Mouse (Mus musculus) stomach, postnatal 0 days (tissue): ENCODE results near the gene Gm29564. TPM values are rescaled to one million over a fixed set of nuclear protein-coding genes. Genes with fewer than 3 reads are reported as not detected.
"Not testable (repeated sequence)": the region's sequence is repeated elsewhere in the genome, so short reads cannot be mapped to it uniquely, and the experiment has no call there.

Source experiments
- ATAC-seq: fragments of 200-750 bp; cut with Nextera tagmentation; 2 replicates; pipeline ENCODE4 v1.8.0; 2017; ENCODE audit not compliant: low FRiP score, low TSS enrichment
- DNase-seq: peaks from one replicate; pipeline ENCODE4 v3.0.0-alpha.2; 2016; ENCODE audit warnings: low spot score
- H3K27ac ChIP-seq: fragments of 300-500 bp; sonication (generic); replicated peaks from 2 replicates; pipeline ENCODE4 v1.5.1; 2014; ENCODE audit warnings: mild to moderate bottlenecking, control low read depth
- H3K27me3 ChIP-seq: fragments of 300-500 bp; sonication (generic); 2 replicates; pipeline ENCODE4 v1.6.1; 2014; ENCODE audit warnings: low read length; ENCODE audit not compliant: control insufficient read depth, insufficient read depth
- H3K36me3 ChIP-seq: fragments of 300-500 bp; sonication (generic); 2 replicates; pipeline ENCODE4 v1.6.1; 2014; ENCODE audit warnings: low read length, mixed read lengths; ENCODE audit not compliant: control insufficient read depth, insufficient read depth
- H3K4me1 ChIP-seq: fragments of 300-500 bp; sonication (generic); replicated peaks from 2 replicates; pipeline ENCODE4 v1.6.1; 2014; ENCODE audit warnings: antibody characterized with exemption; ENCODE audit not compliant: control insufficient read depth, insufficient read depth
- H3K4me2 ChIP-seq: fragments of 300-500 bp; sonication (generic); replicated peaks from 2 replicates; pipeline ENCODE4 v1.6.1; 2014; ENCODE audit warnings: low read depth, mild to moderate bottlenecking, control low read depth, moderate library complexity
- H3K4me3 ChIP-seq: fragments of 300-500 bp; sonication (generic); 2 replicates; pipeline ENCODE4 v1.5.1; 2014; ENCODE audit warnings: low read depth, low read length, control low read depth
- H3K9ac ChIP-seq: fragments of 300-500 bp; sonication (generic); 2 replicates; pipeline ENCODE4 v1.6.1; 2014; ENCODE audit warnings: mild to moderate bottlenecking, low read length, control low read depth, mixed read lengths
- H3K9me3 ChIP-seq: fragments of 300-500 bp; sonication (generic); 2 replicates; pipeline ENCODE4 v1.6.1; 2016; ENCODE audit warnings: low read length; ENCODE audit not compliant: control insufficient read depth
- WGBS: fragments of 180-500 bp; shearing (Covaris S2); extraction: QIAGEN DNeasy Blood & Tissue Kit; methylation state at CpG from one replicate; pipeline ENCODE4 v1.1.7; 2014; 5-methylcytosine and 5-hydroxymethylcytosine counted together
- polyA plus RNA-seq: library from polyadenylated mRNA; unstranded; fragments of >200 nt; fragmentation: Nextera tagmentation; extraction: Ambion mirVana; gene quantifications from 2 replicates; pipeline ENCODE4 v1.2.1, GENCODE M21; 2015

Gene Gm29564
- polyA plus RNA-seq, result not detected in 2 replicates

GRCm38 (mm10) chrY:78212693-78213092 lies at the start of gene Gm29564:
Gene Gm29564 (plus strand): TSS chrY:78212993.
- not testable (repeated sequence) for H3K4me3 ChIP-seq, ATAC-seq, H3K4me2 ChIP-seq, H3K9me3 ChIP-seq, H3K9ac ChIP-seq, H3K36me3 ChIP-seq, DNase-seq, H3K4me1 ChIP-seq, H3K27me3 ChIP-seq, H3K27ac ChIP-seq
- WGBS, result no CpG with 5 or more reads among the region's 6 CpGs

Other genes with a start within 250 kb of the Gm29564 start
- not detected in 2 replicates for gene Gm20867, start 249.8 kb upstream of the Gm29564 start, polyA plus RNA-seq